ENCODE assay signal across 22 mouse cellular contexts in the genomic region with DNA sequence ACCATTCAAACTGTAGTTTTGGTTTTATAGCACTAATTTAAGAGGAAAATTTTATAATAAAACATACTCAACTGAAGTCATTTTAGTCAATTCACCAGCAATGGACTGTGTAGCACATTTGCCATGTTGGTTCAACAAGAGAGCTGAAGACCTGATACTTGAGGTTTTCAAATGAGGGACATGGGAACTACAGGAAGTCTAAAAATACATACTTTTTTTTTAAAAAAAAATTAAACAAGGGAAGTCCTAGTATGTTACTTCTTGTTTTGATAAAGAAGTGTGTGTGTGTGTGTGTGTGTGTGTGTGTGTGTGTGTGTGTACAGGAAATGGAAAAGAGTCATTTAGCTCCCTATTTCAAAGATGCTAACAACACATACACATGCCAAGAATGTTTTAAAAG.
A peak's percentile ranks its signal among the peaks of the same experiment; 100 is the strongest.
DNase-seq lines count a peak whose midpoint lies in the region; ATAC-seq and TF ChIP-seq lines count a peak whose summit lies in the region.
"Had no signal": no experiment of that assay in that cellular context is flagged by ENCODE, and none has a peak within 500 bp of the region (broad histone marks: within the 10 kb centered on the region; RNA-seq: fewer than 3 reads in every experiment).

No protein-coding gene starts in this region.

- no peak for TF ChIP-seq POLR2A in CH12.LX (IDR thresholded peaks at IDR 0.05; ENCODE audit: low read depth, low read length)

- H3K27me3 ChIP-seq in CH12.LX (replicated peaks), result no peaks in the 10 kb centered on the region
- H3K27me3 ChIP-seq in midbrain, embryonic 11.5 days (ENCODE audit: control insufficient read depth, insufficient read depth, low read length), result no peaks in the 10 kb centered on the region
- H3K27me3 ChIP-seq: embryonic facial prominence, embryonic 12.5 days; forebrain, embryonic 12.5 days had no signal

- ATAC-seq in hematopoietic stem cell, adult 5-6 weeks (replicated peaks in 1 of 2; ENCODE audit: insufficient read depth in 1 of 2, low FRiP score in 2 of 2, low TSS enrichment in 1 of 2, low read depth in 1 of 2, poor library complexity in 2 of 2, severe bottlenecking in 2 of 2), result peak; percentile 58 to 67; a peak in 3 of 4 replicates
- no peak for ATAC-seq in midbrain, embryonic 11.5 days (ENCODE audit: low FRiP score)
- ATAC-seq: CD4-positive, CD25-positive, alpha-beta regulatory T cell, adult 4 months; forebrain, embryonic 14.5 days; forebrain, embryonic 16.5 days had no signal

- H3K4me1 ChIP-seq in CH12.LX (ENCODE audit: control insufficient read depth in 1 of 2, insufficient read depth in 2 of 2), result peaks cover 0 to 7% of the 10 kb centered on the region in 2 experiments; a peak in 2 of 4 replicates
- no peaks in the 10 kb centered on the region for H3K4me1 ChIP-seq in midbrain, embryonic 11.5 days (ENCODE audit: control insufficient read depth, insufficient read depth, low read length)
- H3K4me1 ChIP-seq: embryonic facial prominence, embryonic 10.5 days; embryonic facial prominence, embryonic 12.5 days; forebrain, embryonic 10.5 days; forebrain, embryonic 12.5 days had no signal

- H3K4me3 ChIP-seq in CH12.LX (replicated peaks in 1 of 3; ENCODE audit: low read depth in 2 of 3, low read length in 2 of 3, poor library complexity in 1 of 3), result no peak overlapping the region
- H3K4me3 ChIP-seq in midbrain, embryonic 11.5 days (ENCODE audit: low read depth, low read length), result no peak overlapping the region
- H3K4me3 ChIP-seq: embryonic facial prominence, embryonic 10.5 days; embryonic facial prominence, embryonic 12.5 days; erythroblast, embryonic 14.5 days; forebrain, embryonic 10.5 days; forebrain, embryonic 12.5 days had no signal

- no peak overlapping the region for H3K27ac ChIP-seq in CH12.LX (ENCODE audit: insufficient read depth, low read depth)
- no peak overlapping the region for H3K27ac ChIP-seq in midbrain, embryonic 11.5 days (ENCODE audit: low read depth, low read length)
- H3K27ac ChIP-seq: embryonic facial prominence, embryonic 10.5 days; embryonic facial prominence, embryonic 12.5 days; forebrain, embryonic 10.5 days; forebrain, embryonic 12.5 days had no signal

- TF ChIP-seq EP300 in CH12.LX (IDR thresholded peaks at IDR 0.05; ENCODE audit: low read length), result no peak

- in situ Hi-C loops in CH12.LX (cut with MboI; ENCODE audit: low pct_ligation_motif_present, low pct_unique_long_range_greater_than_20kb, low sequenced_read_pairs), result no loop called here

- H3K9ac ChIP-seq in CH12.LX (ENCODE audit: insufficient read depth, low read depth), result no peak overlapping the region
- no peak overlapping the region for H3K9ac ChIP-seq in midbrain, embryonic 11.5 days (ENCODE audit: low read length)
- H3K9ac ChIP-seq: embryonic facial prominence, embryonic 12.5 days; forebrain, embryonic 12.5 days had no signal

- no peak overlapping the region for H3K4me2 ChIP-seq in CH12.LX (ENCODE audit: insufficient read depth, low read depth, poor library complexity, severe bottlenecking)
- H3K4me2 ChIP-seq in midbrain, embryonic 11.5 days, result no peak overlapping the region
- H3K4me2 ChIP-seq: embryonic facial prominence, embryonic 12.5 days; forebrain, embryonic 12.5 days had no signal

- no peaks in the 10 kb centered on the region for H3K9me3 ChIP-seq in CH12.LX (replicated peaks; ENCODE audit: low read length)
- no peaks in the 10 kb centered on the region for H3K9me3 ChIP-seq in midbrain, embryonic 11.5 days (ENCODE audit: control insufficient read depth, low read length)
- H3K9me3 ChIP-seq: embryonic facial prominence, embryonic 10.5 days; embryonic facial prominence, embryonic 12.5 days; forebrain, embryonic 10.5 days; forebrain, embryonic 12.5 days had no signal

- DNase-seq in CH12.LX (ENCODE audit: extremely low read depth), result peak; percentile 5
- DNase-seq in thymus, postnatal 14 days, result no peak
- DNase-seq in midbrain, embryonic 11.5 days (ENCODE audit: low spot score, missing footprints), result no peak
- no peak for DNase-seq in right cerebral cortex, adult 18-20 months
- DNase-seq: adrenal gland, adult 2 months; adrenal gland, postnatal 10 days; adrenal gland, postnatal 25 days; cerebellum, adult 11 months; cerebellum, adult 18-20 months; cerebellum, adult 8-10 months; cerebellum, adult 9-11 months; cerebellum, postnatal 14 days; cerebellum, postnatal 36 days had no signal

- no peak for TF ChIP-seq CTCF in CH12.LX (conservative IDR thresholded peaks at IDR 0.05 in 1 of 2, IDR thresholded peaks at IDR 0.05 in 1 of 2; ENCODE audit: low read depth in 2 of 2, low read length in 2 of 2)

- H3K36me3 ChIP-seq in CH12.LX (replicated peaks in 1 of 2; ENCODE audit: control insufficient read depth in 1 of 2, insufficient read depth in 1 of 2, low read length in 1 of 2), result no peaks in the 10 kb centered on the region
- no peaks in the 10 kb centered on the region for H3K36me3 ChIP-seq in midbrain, embryonic 11.5 days (ENCODE audit: control insufficient read depth, insufficient read depth, low read length)
- H3K36me3 ChIP-seq: embryonic facial prominence, embryonic 10.5 days; embryonic facial prominence, embryonic 12.5 days; forebrain, embryonic 10.5 days; forebrain, embryonic 12.5 days had no signal

- TF ChIP-seq RAD21 in CH12.LX (IDR thresholded peaks at IDR 0.05; ENCODE audit: low read depth, low read length), result no peak

- dilution Hi-C loops in CH12.LX (cut with MboI; ENCODE audit: extremely low pct_ligation_motif_present, extremely low pct_unique_long_range_greater_than_20kb, low sequenced_read_pairs), result no loop called here

- H3K79me2 ChIP-seq in CH12.LX (replicated peaks; ENCODE audit: control insufficient read depth, extremely low read depth, insufficient read depth, poor library complexity, severe bottlenecking), result no peaks in the 10 kb centered on the region

TF ChIP-seq in CH12.LX, 34 proteins besides CTCF, POLR2A, EP300 and RAD21:
- no peak for TF ChIP-seq NELFE (IDR thresholded peaks at IDR 0.05; ENCODE audit: low read depth, low read length)
- TF ChIP-seq HCFC1 (IDR thresholded peaks at IDR 0.05; ENCODE audit: low read depth, low read length), result no peak
- no peak for TF ChIP-seq ELF1 (IDR thresholded peaks at IDR 0.05; ENCODE audit: low read depth, low read length)
TF ChIP-seq in CH12.LX: peak in this region for 0.
